Mouse (Mus musculus): Measurements from ENCODE around the gene Cpeb1. TPM values are rescaled to one million over a fixed set of nuclear protein-coding genes. Genes with fewer than 3 reads are reported as not detected.

Cpeb1 gene
- total and polyA plus RNA-seq, 3 experiments, result 13.0 to 26.1 (median 13.6) TPM

GRCm38 (mm10) chr7:81348206-81348605, 107.1 kb downstream of the Cpeb1 start:
- TF ChIP-seq EP300 (IDR thresholded peaks at IDR 0.05; ENCODE audit: insufficient read depth, low read depth, low read length), result no peak
- no peak for TF ChIP-seq POLR2A (IDR thresholded peaks at IDR 0.05; ENCODE audit: insufficient read depth, low read depth, low read length)
- no peak for TF ChIP-seq CTCF (IDR thresholded peaks at IDR 0.05)
- H3K4me1 ChIP-seq (ENCODE audit: control insufficient read depth, insufficient read depth, low read length), result peaks cover 5% of the 10 kb centered on the region
- H3K79me2 ChIP-seq (replicated peaks; ENCODE audit: control insufficient read depth, insufficient read depth, low read length), result no peaks in the 10 kb centered on the region
- H3K27me3 ChIP-seq (ENCODE audit: control insufficient read depth, insufficient read depth, low read length), result no peaks in the 10 kb centered on the region
- no peak overlapping the region for H3K9ac ChIP-seq (ENCODE audit: low read depth, low read length)
- no peak for DNase-seq
- no peak overlapping the region for H3K27ac ChIP-seq
- intact Hi-C loops (cut with DNase I), result loop anchor here (5.0 kb wide), 2 partner anchors 174 to 1326 kb away; partner anchors contain the start of gene Zfp710
- H3K4me3 ChIP-seq, result no peak overlapping the region
- H3K36me3 ChIP-seq (ENCODE audit: control insufficient read depth, insufficient read depth, low read length), result peaks cover 4% of the 10 kb centered on the region; the same call in 1 of the 2 replicates
- 68% methylated on average over 7 of the region's 7 CpGs for WGBS

- WGBS, result 61% methylated on average over 15 of the region's 15 CpGs
- TF ChIP-seq EP300 (IDR thresholded peaks at IDR 0.05; ENCODE audit: insufficient read depth, low read depth, low read length) (no peak), POLR2A (IDR thresholded peaks at IDR 0.05; ENCODE audit: insufficient read depth, low read depth, low read length) (no peak), CTCF (IDR thresholded peaks at IDR 0.05) (no peak)
- H3K36me3 ChIP-seq (ENCODE audit: control insufficient read depth, insufficient read depth, low read length), result peaks cover 11% of the 10 kb centered on the region; the same call in 1 of the 2 replicates
- no peaks in the 10 kb centered on the region for H3K79me2 ChIP-seq (replicated peaks; ENCODE audit: control insufficient read depth, insufficient read depth, low read length)
- H3K4me3 ChIP-seq, result peak overlapping the region; percentile 83
- peak overlapping the region; percentile 66 for H3K9ac ChIP-seq (ENCODE audit: low read depth, low read length)
- DNase-seq, result no peak
- peak overlapping the region; percentile 85 for H3K27ac ChIP-seq
- H3K27me3 ChIP-seq (ENCODE audit: control insufficient read depth, insufficient read depth, low read length), result no peaks in the 10 kb centered on the region
- peaks cover 6% of the 10 kb centered on the region for H3K4me1 ChIP-seq (ENCODE audit: control insufficient read depth, insufficient read depth, low read length)
- intact Hi-C loops (cut with DNase I), result loop anchor here (5.0 kb wide), 2 partner anchors 177 to 1323 kb away; partner anchors contain the start of gene Zfp710
Measured at GRCm38 (mm10) chr7:81345447-81346170, 109.7 kb downstream of the Cpeb1 start.

GRCm38 (mm10) chr7:81344544-81345446, 110.5 kb downstream of the Cpeb1 start, which contains the start of gene Rps17:
Gene Rps17 (minus strand): TSS chr7:81345254.
- Histone ChIP-seq H3K79me2 (replicated peaks; ENCODE audit: control insufficient read depth, insufficient read depth, low read length) (no peaks in the 10 kb centered on the region), H3K4me1 (ENCODE audit: control insufficient read depth, insufficient read depth, low read length) (peaks cover 6% of the 10 kb centered on the region), H3K4me3 (peak within 1 kb of the TSS; percentile 83), H3K9ac (ENCODE audit: low read depth, low read length) (peak within 1 kb of the TSS; percentile 67), H3K27me3 (ENCODE audit: control insufficient read depth, insufficient read depth, low read length) (no peaks in the 10 kb centered on the region), H3K27ac (peak within 1 kb of the TSS; percentile 85), H3K36me3 (ENCODE audit: control insufficient read depth, insufficient read depth, low read length) (peaks cover 11% of the 10 kb centered on the region; the same call in 1 of the 2 replicates)
- peak; percentile 96 to 100 for DNase-seq
- WGBS, result under 1% methylated on average over 85 of the region's 85 CpGs
- intact Hi-C loops (cut with DNase I), result loop anchor here (5.0 kb wide), 3 partner anchors 178 to 1322 kb away; partner anchors contain the start of gene Zfp710
- TF ChIP-seq POLR2A (IDR thresholded peaks at IDR 0.05; ENCODE audit: insufficient read depth, low read depth, low read length), result peak; percentile 90
- 0 out of 2 replicates have a peak, but pooled peaks have one; percentile 67 for TF ChIP-seq EP300 (IDR thresholded peaks at IDR 0.05; ENCODE audit: insufficient read depth, low read depth, low read length)
- TF ChIP-seq CTCF (IDR thresholded peaks at IDR 0.05), result no peak

- no peak for DNase-seq
- Histone ChIP-seq H3K4me3 (peak overlapping the region; percentile 83), H3K9ac (ENCODE audit: low read depth, low read length) (peak overlapping the region; percentile 1; the same call in 1 of the 2 replicates), H3K27me3 (ENCODE audit: control insufficient read depth, insufficient read depth, low read length) (no peaks in the 10 kb centered on the region), H3K27ac (peak overlapping the region; percentile 85; the same call in 1 of the 2 replicates), H3K79me2 (replicated peaks; ENCODE audit: control insufficient read depth, insufficient read depth, low read length) (no peaks in the 10 kb centered on the region), H3K36me3 (ENCODE audit: control insufficient read depth, insufficient read depth, low read length) (peaks cover 11% of the 10 kb centered on the region; the same call in 1 of the 2 replicates), H3K4me1 (ENCODE audit: control insufficient read depth, insufficient read depth, low read length) (peaks cover 6% of the 10 kb centered on the region)
- WGBS, result 4% methylated on average over 10 of the region's 10 CpGs
- intact Hi-C loops (cut with DNase I), result loop anchor here (5.0 kb wide), 1 partner anchor 487 kb away; no protein-coding TSS in a partner anchor
- TF ChIP-seq EP300 (IDR thresholded peaks at IDR 0.05; ENCODE audit: insufficient read depth, low read depth, low read length) (no peak), CTCF (IDR thresholded peaks at IDR 0.05) (no peak), POLR2A (IDR thresholded peaks at IDR 0.05; ENCODE audit: insufficient read depth, low read depth, low read length) (no peak)
Measured at GRCm38 (mm10) chr7:81343831-81344230, 111.4 kb downstream of the Cpeb1 start.

GRCm38 (mm10) chr7:81343316-81343715, 111.9 kb downstream of the Cpeb1 start:
- DNase-seq, result no peak
- H3K4me3 ChIP-seq, result peak overlapping the region; percentile 83
- no peak overlapping the region for H3K9ac ChIP-seq (ENCODE audit: low read depth, low read length)
- H3K36me3 ChIP-seq (ENCODE audit: control insufficient read depth, insufficient read depth, low read length), result peaks cover 11% of the 10 kb centered on the region; the same call in 1 of the 2 replicates
- TF ChIP-seq CTCF (IDR thresholded peaks at IDR 0.05), result no peak
- no peak for TF ChIP-seq EP300 (IDR thresholded peaks at IDR 0.05; ENCODE audit: insufficient read depth, low read depth, low read length)
- no peak for TF ChIP-seq POLR2A (IDR thresholded peaks at IDR 0.05; ENCODE audit: insufficient read depth, low read depth, low read length)
- H3K4me1 ChIP-seq (ENCODE audit: control insufficient read depth, insufficient read depth, low read length), result peaks cover 6% of the 10 kb centered on the region
- WGBS, result 22% methylated on average over 8 of the region's 8 CpGs
- no peaks in the 10 kb centered on the region for H3K79me2 ChIP-seq (replicated peaks; ENCODE audit: control insufficient read depth, insufficient read depth, low read length)
- intact Hi-C loops (cut with DNase I), result loop anchor here (5.0 kb wide), 1 partner anchor 486 kb away; no protein-coding TSS in a partner anchor
- H3K27ac ChIP-seq, result peak overlapping the region; percentile 19
- H3K27me3 ChIP-seq (ENCODE audit: control insufficient read depth, insufficient read depth, low read length), result no peaks in the 10 kb centered on the region

All from heart, adult 2 months (tissue).